Mouse (Mus musculus): Measurements from ENCODE around the gene Adam11.

The Adam11 gene

DNA sequence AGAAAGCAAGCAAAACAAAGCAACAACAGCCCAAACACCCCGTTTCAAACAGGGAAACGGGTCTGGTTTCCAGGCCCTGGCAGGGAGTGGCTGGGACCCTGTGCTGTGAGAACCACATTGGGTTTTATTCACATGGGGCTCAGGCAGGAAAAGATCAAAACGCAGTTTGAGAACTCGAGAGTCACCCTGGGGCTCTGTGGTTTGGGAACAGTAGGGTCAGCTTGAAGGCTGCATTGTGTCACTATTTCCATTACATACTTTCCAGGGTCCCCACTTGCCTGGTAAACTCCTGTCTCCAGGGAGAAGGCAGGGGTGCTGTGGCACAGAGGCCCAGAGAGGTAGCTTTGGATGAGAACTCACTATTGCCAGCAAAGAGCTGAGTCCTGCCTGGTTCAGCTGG lies 65.9 kb downstream of the Adam11 start:
- DNase-seq (ENCODE audit: extremely low spot score) = no peak

Measured in embryo, embryonic 9.5 days (tissue).